Mouse (Mus musculus): Measurements from ENCODE around the gene Camsap3. TPM values are rescaled to one million over a fixed set of nuclear protein-coding genes. Genes with fewer than 3 reads are reported as not detected.

The Camsap3 gene
- polyA plus RNA-seq, 1 experiment from 2014 or later = 1.3 TPM

DNA sequence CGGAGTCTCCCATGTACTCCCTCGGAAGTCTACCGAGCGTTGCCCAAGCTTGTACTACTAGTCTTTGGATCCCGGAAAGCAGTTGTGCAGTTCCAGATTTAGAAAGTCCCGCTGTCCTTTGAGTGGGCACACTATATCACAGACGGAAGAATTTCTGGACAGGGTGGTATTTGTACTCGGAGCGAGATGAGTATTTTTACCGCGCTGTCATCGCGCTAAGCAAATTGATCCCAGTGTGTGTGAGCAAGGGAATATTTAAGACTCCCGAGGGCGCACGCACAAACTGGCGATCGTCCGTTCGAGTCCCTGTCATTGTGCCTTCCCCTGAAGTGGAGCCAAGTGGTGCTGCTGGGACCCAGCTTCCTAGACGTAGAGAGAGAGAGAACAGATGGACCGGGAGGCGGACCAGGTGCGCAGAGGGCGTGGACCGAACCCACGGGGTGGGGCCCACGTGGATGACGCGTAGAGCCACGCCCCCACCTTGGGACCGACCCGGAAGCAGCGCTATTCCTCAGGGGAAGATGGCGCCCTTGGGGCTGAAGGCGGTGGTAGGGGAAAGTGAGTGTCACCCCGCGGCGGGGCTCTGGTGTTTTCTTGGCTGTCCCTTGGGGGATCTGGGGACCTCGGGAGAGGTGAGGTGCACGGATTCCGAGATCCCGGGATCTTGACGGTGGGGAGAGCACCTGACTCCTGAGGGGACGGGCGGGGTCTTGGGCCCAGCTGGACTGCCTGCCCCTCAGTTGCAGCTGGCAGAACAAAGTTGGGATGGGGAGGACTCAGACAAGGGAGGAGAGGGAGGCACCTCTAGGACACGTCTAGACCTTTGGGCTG, 43.8 kb downstream of the Camsap3 start, which contains the start of gene Stxbp2:
TSS of gene Stxbp2 (plus strand) at position 309 of the 831 bp plus-strand sequence.
- ATAC-seq (replicated peaks; ENCODE audit: insufficient number of reproducible peaks, insufficient read depth, low FRiP score, low read depth) = peak; percentile 85
- H3K27ac ChIP-seq = no peak within 1 kb of the TSS
- 4% methylated on average over 46 of the region's 47 CpGs for WGBS

DNA sequence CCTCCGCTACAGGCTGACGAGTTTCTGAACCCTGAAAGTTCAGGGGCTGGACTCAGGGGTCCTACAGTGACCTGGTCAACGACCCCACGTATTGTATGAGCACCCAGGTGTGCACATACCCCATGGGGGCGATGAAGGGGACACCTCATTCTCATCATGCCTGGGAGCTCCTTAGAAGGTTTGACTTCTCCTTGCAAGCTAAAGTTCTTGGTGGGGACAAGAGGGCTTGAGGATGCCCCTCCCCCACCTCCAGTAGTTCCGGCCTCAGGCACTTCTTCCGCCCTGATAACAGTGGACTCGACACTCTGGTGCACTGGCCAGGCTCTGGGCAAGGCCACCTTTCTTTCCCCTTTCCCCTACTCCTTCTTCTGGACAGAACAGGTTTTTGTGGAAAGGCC, 44.4 kb downstream of the Camsap3 start:
- Histone ChIP-seq H3K4me1 (replicated peaks) (peaks cover 11% of the 10 kb centered on the region), H3K9me3 (replicated peaks) (no peaks in the 10 kb centered on the region), H3K9ac (peak overlapping the region; percentile 57), H3K4me2 (peak overlapping the region; percentile 92), H3K27ac (no peak overlapping the region), H3K36me3 (peaks cover 10% of the 10 kb centered on the region; the same call in 1 of the 2 replicates), H3K4me3 (peak overlapping the region; percentile 69), H3K27me3 (no peaks in the 10 kb centered on the region; the same call in 1 of the 2 replicates)
- 12% methylated on average over 8 of the region's 8 CpGs for WGBS
- peak; percentile 15; the same call in 1 of the 2 replicates for ATAC-seq (replicated peaks; ENCODE audit: insufficient number of reproducible peaks, insufficient read depth, low FRiP score, low read depth)

More for the DNA sequence above, 43.8 kb downstream of the Camsap3 start, which contains the start of gene Stxbp2:
- peak within 1 kb of the TSS; percentile 92 for H3K4me2 ChIP-seq
- H3K36me3 ChIP-seq = 0 out of 2 replicates have a peak, but pooled peaks cover 3% of the 10 kb centered on the region
- H3K9me3 ChIP-seq (replicated peaks) = no peaks in the 10 kb centered on the region
- peak within 1 kb of the TSS; percentile 69 for H3K4me3 ChIP-seq
- peak within 1 kb of the TSS; percentile 57 for H3K9ac ChIP-seq
- peaks cover 11% of the 10 kb centered on the region for H3K4me1 ChIP-seq (replicated peaks)
- no peaks in the 10 kb centered on the region; the same call in 1 of the 2 replicates for H3K27me3 ChIP-seq

DNA sequence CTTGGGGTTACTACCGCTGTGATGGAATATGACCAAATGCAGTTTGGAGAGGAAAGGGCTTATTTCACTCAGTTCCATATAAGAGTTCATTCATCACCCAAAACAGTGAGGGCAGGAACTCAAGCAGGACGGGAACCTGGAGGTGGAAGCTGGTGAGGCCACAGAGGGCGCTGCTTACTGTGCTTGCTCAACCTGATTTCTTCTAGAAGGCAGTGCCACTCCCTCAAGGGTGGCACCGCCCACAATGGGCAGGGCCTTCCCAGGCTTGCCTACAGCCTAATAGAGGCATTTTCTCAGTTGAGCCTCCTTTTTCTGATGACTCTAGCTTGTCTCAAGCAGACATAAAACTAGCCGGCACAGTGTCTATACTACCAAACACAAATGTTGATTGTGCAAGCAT, 58.7 kb downstream of the Camsap3 start:
- ATAC-seq (replicated peaks; ENCODE audit: insufficient number of reproducible peaks, insufficient read depth, low FRiP score, low read depth) = no peak
- Histone ChIP-seq H3K9me3 (replicated peaks) (no peaks in the 10 kb centered on the region), H3K36me3 (no peaks in the 10 kb centered on the region), H3K27me3 (no peaks in the 10 kb centered on the region), H3K4me3 (no peak overlapping the region), H3K4me1 (replicated peaks) (no peaks in the 10 kb centered on the region), H3K4me2 (no peak overlapping the region), H3K27ac (no peak overlapping the region), H3K9ac (no peak overlapping the region)
- 19% methylated on average over 5 of the region's 5 CpGs for WGBS

DNA sequence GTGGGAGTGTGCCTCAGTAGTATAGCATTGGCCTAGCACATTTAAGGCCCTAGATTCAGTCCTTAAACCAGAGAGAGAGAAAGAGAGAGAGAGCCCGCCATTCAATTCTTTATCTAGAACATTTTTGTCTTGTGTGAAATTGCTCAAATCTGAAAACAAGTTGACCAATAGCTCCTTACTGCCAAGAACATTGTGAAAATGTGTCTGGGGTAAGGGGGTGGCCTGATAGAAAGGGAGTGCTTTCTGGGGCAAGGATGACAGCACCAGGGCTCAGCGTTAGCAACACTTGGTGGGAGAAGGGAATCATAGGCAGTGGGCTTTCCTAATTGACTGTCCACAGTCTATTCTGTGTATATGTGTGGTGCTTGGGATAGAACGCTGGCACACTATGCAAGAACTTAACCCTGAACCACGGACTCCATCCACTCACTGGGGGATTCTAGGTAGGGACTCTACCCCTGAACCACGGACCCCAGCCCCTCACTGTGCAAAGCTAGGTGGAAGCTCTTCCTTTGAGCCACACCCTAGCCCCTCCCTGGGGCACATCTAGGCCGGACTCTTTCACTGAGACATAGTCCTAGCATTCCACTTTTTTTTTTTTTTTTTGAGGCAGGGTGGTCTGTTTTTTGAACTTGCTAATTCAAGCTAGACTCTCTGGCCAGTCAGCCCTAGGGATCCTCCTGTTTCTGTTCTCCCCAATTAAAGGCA, 59.9 kb downstream of the Camsap3 start:
- Histone ChIP-seq H3K27me3 (no peaks in the 10 kb centered on the region), H3K36me3 (no peaks in the 10 kb centered on the region), H3K4me3 (no peak overlapping the region), H3K27ac (no peak overlapping the region), H3K4me2 (no peak overlapping the region), H3K9me3 (replicated peaks) (no peaks in the 10 kb centered on the region), H3K4me1 (replicated peaks) (no peaks in the 10 kb centered on the region), H3K9ac (no peak overlapping the region)
- ATAC-seq (replicated peaks; ENCODE audit: insufficient number of reproducible peaks, insufficient read depth, low FRiP score, low read depth) = no peak
- WGBS = 81% methylated on average over 6 of the region's 6 CpGs

DNA sequence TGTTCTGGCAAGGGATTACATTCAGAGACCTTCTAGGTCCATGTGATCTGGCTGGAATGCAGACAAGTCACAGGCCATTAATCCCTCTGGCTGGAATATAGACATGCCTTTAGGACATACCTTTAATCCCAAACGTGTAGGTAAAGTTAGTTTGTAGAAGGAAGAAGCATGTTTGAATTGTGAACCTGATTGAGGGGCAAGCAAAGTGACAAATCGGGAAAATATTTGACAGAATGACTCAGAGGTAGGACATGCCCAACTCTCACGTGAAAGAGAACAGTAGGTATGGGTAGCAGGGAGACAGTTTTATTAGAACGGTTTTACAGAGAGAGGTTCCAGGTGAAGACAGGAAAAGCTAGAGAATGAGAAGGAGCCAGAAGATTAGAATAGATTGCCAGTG, 60.5 kb downstream of the Camsap3 start:
- Histone ChIP-seq H3K4me2 (no peak overlapping the region), H3K36me3 (no peaks in the 10 kb centered on the region), H3K9ac (no peak overlapping the region), H3K9me3 (replicated peaks) (no peaks in the 10 kb centered on the region), H3K27ac (no peak overlapping the region), H3K27me3 (no peaks in the 10 kb centered on the region), H3K4me1 (replicated peaks) (no peaks in the 10 kb centered on the region), H3K4me3 (no peak overlapping the region)
- ATAC-seq (replicated peaks; ENCODE audit: insufficient number of reproducible peaks, insufficient read depth, low FRiP score, low read depth) = no peak
- 66% methylated on average over 4 of the region's 4 CpGs for WGBS

DNA sequence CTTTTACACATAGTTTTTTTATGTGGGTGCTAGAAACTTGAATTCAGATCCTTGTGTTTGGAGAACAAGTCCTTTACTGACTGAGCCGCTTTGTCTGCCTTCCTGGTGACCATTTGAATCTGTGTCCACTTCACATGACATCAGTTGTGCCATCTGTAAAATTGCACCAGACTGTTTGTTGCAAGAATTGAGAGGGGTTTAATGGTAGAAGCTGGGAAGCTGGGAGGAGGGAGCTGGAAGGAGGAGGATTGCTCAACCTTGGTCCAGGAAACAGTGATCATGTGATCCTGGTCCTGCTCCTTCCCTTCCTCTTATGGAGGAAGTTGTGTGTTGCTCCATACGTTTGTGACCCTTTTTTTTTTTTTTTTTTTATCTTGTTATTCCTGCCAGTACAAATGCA, 61.2 kb downstream of the Camsap3 start:
- no peaks in the 10 kb centered on the region for H3K27me3 ChIP-seq
- WGBS = 50% methylated on average over 2 of the region's 2 CpGs
- no peaks in the 10 kb centered on the region for H3K9me3 ChIP-seq (replicated peaks)
- no peak overlapping the region for H3K4me3 ChIP-seq
- ATAC-seq (replicated peaks; ENCODE audit: insufficient number of reproducible peaks, insufficient read depth, low FRiP score, low read depth) = no peak
- no peak overlapping the region for H3K27ac ChIP-seq
- no peak overlapping the region for H3K4me2 ChIP-seq
- no peaks in the 10 kb centered on the region for H3K4me1 ChIP-seq (replicated peaks)
- no peak overlapping the region for H3K9ac ChIP-seq
- no peaks in the 10 kb centered on the region for H3K36me3 ChIP-seq

DNA sequence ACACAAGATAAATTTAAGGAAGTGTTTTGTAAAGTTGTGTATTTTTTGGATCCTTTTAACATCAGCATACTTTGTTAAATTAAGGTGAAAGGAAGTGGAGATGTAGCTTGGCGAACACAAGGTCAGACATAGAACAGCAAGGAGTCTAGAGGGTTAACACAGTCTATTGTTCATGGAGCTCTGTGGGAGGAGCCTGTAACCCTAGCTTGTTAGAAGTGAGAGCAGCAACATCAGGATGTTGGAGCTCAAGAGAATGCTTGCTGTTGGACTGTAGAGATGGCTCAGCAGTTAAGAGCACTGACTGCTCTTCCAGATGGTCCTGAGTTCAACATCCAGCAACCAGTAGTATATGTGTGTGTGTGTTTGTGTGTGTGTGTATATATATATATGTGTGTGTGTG, 61.9 kb downstream of the Camsap3 start:
- no peak for ATAC-seq (replicated peaks; ENCODE audit: insufficient number of reproducible peaks, insufficient read depth, low FRiP score, low read depth)

DNA sequence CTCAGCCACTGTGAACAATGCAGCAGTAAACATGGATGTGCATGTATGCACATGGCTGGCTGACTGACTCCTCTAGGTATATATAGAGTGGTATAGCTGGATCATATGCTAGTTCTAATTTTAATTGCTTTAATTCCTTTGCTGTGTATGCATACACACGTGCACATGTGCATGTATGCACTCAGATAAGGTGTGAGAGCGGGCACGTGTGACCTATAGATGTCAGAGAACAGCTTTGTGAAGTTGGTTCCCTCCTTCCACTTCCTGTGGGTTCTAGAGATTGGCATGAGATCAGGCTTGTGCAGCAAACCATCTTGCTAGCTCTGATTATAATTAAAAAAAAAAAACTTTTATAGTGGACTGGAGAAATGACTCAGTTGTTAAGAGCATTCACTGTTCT, 65.8 kb downstream of the Camsap3 start:
- Histone ChIP-seq H3K4me3 (no peak overlapping the region), H3K27ac (no peak overlapping the region), H3K4me1 (replicated peaks) (no peaks in the 10 kb centered on the region; the same call in 1 of the 2 replicates), H3K9me3 (replicated peaks) (no peaks in the 10 kb centered on the region), H3K36me3 (no peaks in the 10 kb centered on the region), H3K27me3 (0 out of 2 replicates have a peak, but pooled peaks cover 4% of the 10 kb centered on the region), H3K9ac (no peak overlapping the region), H3K4me2 (no peak overlapping the region)
- no peak for ATAC-seq (replicated peaks; ENCODE audit: insufficient number of reproducible peaks, insufficient read depth, low FRiP score, low read depth)
- WGBS = 53% methylated on average over 3 of the region's 3 CpGs

More for the DNA sequence above, 61.9 kb downstream of the Camsap3 start:
- H3K4me2 ChIP-seq = 0 out of 2 replicates have a peak overlapping the region, but pooled peaks have one; percentile 0
- H3K27me3 ChIP-seq = no peaks in the 10 kb centered on the region
- no peaks in the 10 kb centered on the region for H3K9me3 ChIP-seq (replicated peaks)
- no peak overlapping the region for H3K9ac ChIP-seq
- H3K36me3 ChIP-seq = no peaks in the 10 kb centered on the region
- H3K4me3 ChIP-seq = no peak overlapping the region
- H3K27ac ChIP-seq = no peak overlapping the region
- 36% methylated on average over 1 of the region's 1 CpGs for WGBS
- H3K4me1 ChIP-seq (replicated peaks) = no peaks in the 10 kb centered on the region

DNA sequence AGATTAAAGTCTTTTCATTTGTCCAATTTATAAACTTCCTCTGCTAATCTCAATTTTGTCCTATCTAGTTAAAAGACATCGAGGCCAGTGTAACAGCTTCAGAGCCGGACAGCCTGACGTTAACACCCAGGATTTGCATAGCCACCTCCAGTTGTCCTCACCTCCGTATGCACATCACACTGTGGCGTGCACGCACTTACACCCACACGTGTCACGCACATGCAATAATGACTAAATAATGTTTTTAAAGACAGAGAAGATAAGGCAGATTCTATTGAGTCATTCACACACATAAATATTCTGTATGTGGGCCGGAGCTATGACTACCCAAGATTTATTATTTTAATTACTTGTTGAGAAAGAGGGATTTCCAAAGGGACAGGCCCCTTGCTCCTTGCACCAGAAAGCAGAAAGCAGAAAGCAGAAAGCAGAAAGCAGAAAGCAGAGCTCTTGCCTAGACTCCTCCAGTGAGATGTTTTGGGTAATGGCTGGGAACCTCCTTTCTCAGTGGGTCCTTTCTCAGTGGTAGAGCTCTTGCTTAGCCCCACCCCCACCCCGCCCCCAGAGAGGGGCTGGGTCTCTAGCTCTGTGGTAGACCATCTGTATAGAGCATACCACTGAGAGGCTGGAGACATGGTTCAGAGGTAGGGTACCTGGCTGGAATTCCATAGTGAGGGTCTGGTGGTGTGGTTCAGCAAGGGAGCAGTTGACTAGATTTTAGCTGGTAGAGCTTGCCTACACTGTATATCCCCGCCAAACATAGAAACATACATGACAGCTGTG, 67.8 kb downstream of the Camsap3 start:
- H3K4me1 ChIP-seq (replicated peaks) = no peaks in the 10 kb centered on the region; the same call in 1 of the 2 replicates
- 62% methylated on average over 11 of the region's 11 CpGs for WGBS
- ATAC-seq (replicated peaks; ENCODE audit: insufficient number of reproducible peaks, insufficient read depth, low FRiP score, low read depth) = no peak

DNA sequence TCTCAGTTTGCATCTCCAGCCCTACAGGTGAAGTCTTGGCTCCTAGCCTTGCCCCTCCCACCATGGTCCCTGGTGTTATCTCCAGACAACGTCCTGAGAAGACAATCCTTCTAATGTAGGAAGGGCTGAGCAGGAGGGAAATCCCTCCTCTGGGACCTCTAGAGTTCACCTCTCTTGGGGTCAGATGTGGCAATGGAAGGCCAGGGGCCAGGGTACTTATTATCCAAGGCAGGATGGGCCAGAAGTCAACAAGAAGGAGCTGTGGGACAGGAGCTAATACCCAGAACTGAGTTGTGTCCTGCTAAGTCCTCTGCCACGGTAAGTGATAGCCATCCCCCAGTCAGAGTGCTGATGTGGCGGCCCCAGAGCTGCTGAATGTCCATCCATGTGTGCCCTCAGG, 68.4 kb downstream of the Camsap3 start, which contains the start of gene Retn:
TSS of gene Retn (plus strand) at position 245 of the 400 bp plus-strand sequence.
- Histone ChIP-seq H3K4me3 (no peak within 1 kb of the TSS), H3K36me3 (no peaks in the 10 kb centered on the region), H3K4me1 (replicated peaks) (no peaks in the 10 kb centered on the region; the same call in 1 of the 2 replicates), H3K4me2 (no peak within 1 kb of the TSS), H3K27ac (no peak within 1 kb of the TSS), H3K9me3 (replicated peaks) (no peaks in the 10 kb centered on the region), H3K27me3 (0 out of 2 replicates have a peak, but pooled peaks cover 4% of the 10 kb centered on the region), H3K9ac (no peak within 1 kb of the TSS)
- WGBS = 50% methylated on average over 3 of the region's 3 CpGs
- ATAC-seq (replicated peaks; ENCODE audit: insufficient number of reproducible peaks, insufficient read depth, low FRiP score, low read depth) = no peak

More for the DNA sequence above, 67.8 kb downstream of the Camsap3 start:
- H3K4me2 ChIP-seq = no peak overlapping the region
- H3K9ac ChIP-seq = no peak overlapping the region
- H3K27ac ChIP-seq = no peak overlapping the region
- 0 out of 2 replicates have a peak, but pooled peaks cover 4% of the 10 kb centered on the region for H3K27me3 ChIP-seq
- no peak overlapping the region for H3K4me3 ChIP-seq
- H3K36me3 ChIP-seq = no peaks in the 10 kb centered on the region
- H3K9me3 ChIP-seq (replicated peaks) = no peaks in the 10 kb centered on the region

Data from heart, embryonic 15.5 days (tissue).